In the genomic region with DNA sequence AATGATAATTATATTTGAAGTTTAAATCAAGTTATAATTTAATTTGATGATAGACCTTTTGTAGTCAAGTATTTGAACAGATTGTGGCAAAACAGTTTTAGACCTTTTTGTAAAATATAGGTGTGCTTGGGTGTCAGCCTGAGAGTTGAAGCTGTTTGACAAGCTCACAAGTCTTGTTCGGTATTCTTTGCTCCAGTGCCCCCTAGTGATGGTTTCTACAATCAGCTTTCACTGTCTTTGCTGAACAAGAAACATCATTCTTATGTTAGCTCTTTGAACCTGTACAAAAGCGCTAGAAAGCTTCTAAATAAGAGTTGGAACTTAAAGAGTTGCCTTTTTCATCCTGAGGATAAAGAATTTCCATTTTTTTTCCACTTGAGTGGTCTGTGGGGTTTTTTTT, we compare ENCODE assay signal across 8 mouse cellular contexts.
DNase-seq lines count a peak whose midpoint lies in the region; ATAC-seq lines count a peak whose summit lies in the region.

No protein-coding gene starts in this region.

- no peak overlapping the region for H3K4me3 ChIP-seq in forebrain, embryonic 14.5 days (ENCODE audit: low read depth, low read length)
- H3K4me3 ChIP-seq in forebrain, embryonic 15.5 days: no peak overlapping the region
- no peak overlapping the region for H3K4me3 ChIP-seq in embryonic facial prominence, embryonic 10.5 days

- no peaks in the 10 kb centered on the region for H3K9me3 ChIP-seq in forebrain, embryonic 14.5 days (replicated peaks; ENCODE audit: control insufficient read depth, low read length)
- H3K9me3 ChIP-seq in forebrain, embryonic 15.5 days: no peaks in the 10 kb centered on the region
- H3K9me3 ChIP-seq in embryonic facial prominence, embryonic 10.5 days: no peaks in the 10 kb centered on the region

- 39% methylated on average over 2 of the region's 2 CpGs for WGBS in forebrain, embryonic 14.5 days
- 31% methylated on average over 2 of the region's 2 CpGs for WGBS in forebrain, embryonic 15.5 days
- 67% methylated on average over 2 of the region's 2 CpGs for WGBS in embryonic facial prominence, embryonic 10.5 days

- peaks cover 6% of the 10 kb centered on the region; the same call in 1 of the 2 replicates for H3K36me3 ChIP-seq in forebrain, embryonic 14.5 days (ENCODE audit: control insufficient read depth, insufficient read depth, low read length)
- no peaks in the 10 kb centered on the region for H3K36me3 ChIP-seq in forebrain, embryonic 15.5 days
- H3K36me3 ChIP-seq in embryonic facial prominence, embryonic 10.5 days (replicated peaks): peaks cover 9% of the 10 kb centered on the region; the same call in 1 of the 2 replicates

- H3K9ac ChIP-seq in forebrain, embryonic 14.5 days (ENCODE audit: low read length): no peak overlapping the region
- H3K9ac ChIP-seq in forebrain, embryonic 15.5 days (replicated peaks): no peak overlapping the region

- peak; percentile 87 for DNase-seq in forebrain, embryonic 14.5 days (ENCODE audit: low spot score)
- DNase-seq in 3T3-L1 (ENCODE audit: low read depth, low spot score): peak; percentile 78
- DNase-seq in adrenal gland, postnatal 10 days: peak; percentile 61
- peak; percentile 20 for DNase-seq in embryonic facial prominence, embryonic 10.5 days (ENCODE audit: low spot score)
- peak; percentile 26 to 35 for DNase-seq in kidney, postnatal 4 days
- peak; percentile 76 for DNase-seq in lung, postnatal 25 days (ENCODE audit: low spot score)
- DNase-seq in thymus, postnatal 25 days: peak; percentile 54

- ATAC-seq in forebrain, embryonic 14.5 days: no peak
- ATAC-seq in forebrain, embryonic 15.5 days (replicated peaks): no peak

- H3K27me3 ChIP-seq in forebrain, embryonic 14.5 days (replicated peaks; ENCODE audit: control insufficient read depth, insufficient read depth, low read length): no peaks in the 10 kb centered on the region
- no peaks in the 10 kb centered on the region for H3K27me3 ChIP-seq in forebrain, embryonic 15.5 days
- no peaks in the 10 kb centered on the region for H3K27me3 ChIP-seq in embryonic facial prominence, embryonic 10.5 days (replicated peaks; ENCODE audit: low read depth, poor library complexity, severe bottlenecking)

- no peak overlapping the region for H3K4me2 ChIP-seq in forebrain, embryonic 14.5 days (ENCODE audit: low read length)
- no peak overlapping the region for H3K4me2 ChIP-seq in forebrain, embryonic 15.5 days (replicated peaks)

- no peak overlapping the region for H3K27ac ChIP-seq in forebrain, embryonic 14.5 days (ENCODE audit: low read depth, low read length)
- H3K27ac ChIP-seq in forebrain, embryonic 15.5 days (replicated peaks): no peak overlapping the region
- no peak overlapping the region for H3K27ac ChIP-seq in embryonic facial prominence, embryonic 10.5 days (replicated peaks)

- no peaks in the 10 kb centered on the region for H3K4me1 ChIP-seq in forebrain, embryonic 14.5 days (ENCODE audit: control insufficient read depth, insufficient read depth, low read length)
- no peaks in the 10 kb centered on the region for H3K4me1 ChIP-seq in forebrain, embryonic 15.5 days
- no peaks in the 10 kb centered on the region for H3K4me1 ChIP-seq in embryonic facial prominence, embryonic 10.5 days

Comparison
In these comparisons a context has a peak if more than half of its experiments do, and no peak if none do; other contexts are left out.
1. DNase-seq: peak in every context shown above with its lines; median percentile 87 in forebrain, embryonic 14.5 days; 78 in 3T3-L1; 76 in lung, postnatal 25 days; 61 in adrenal gland, postnatal 10 days; 54 in thymus, postnatal 25 days; 30 in kidney, postnatal 4 days; 20 in embryonic facial prominence, embryonic 10.5 days.